8 mouse cellular contexts compared by ENCODE assay signal in genomic region chr7:95091360-95091759, GRCm38 (mm10).
DNase-seq lines count a peak whose midpoint lies in the region; ATAC-seq and TF ChIP-seq lines count a peak whose summit lies in the region.
"Had no signal": no experiment of that assay in that cellular context is flagged by ENCODE, and none has a peak within 500 bp of the region (broad histone marks: within the 10 kb centered on the region; RNA-seq: fewer than 3 reads in every experiment).

No protein-coding gene starts in this region.

- no peaks in the 10 kb centered on the region for H3K4me1 ChIP-seq in kidney, embryonic 16.5 days (ENCODE audit: insufficient read depth, low read length)
- H3K4me1 ChIP-seq: heart, embryonic 15.5 days had no signal

- no peak overlapping the region for H3K27ac ChIP-seq in kidney, embryonic 16.5 days (ENCODE audit: low read length)
- no peak overlapping the region for H3K27ac ChIP-seq in left cerebral cortex, adult 2 months
- H3K27ac ChIP-seq: heart, embryonic 15.5 days had no signal

- no peaks in the 10 kb centered on the region for H3K36me3 ChIP-seq in kidney, embryonic 16.5 days (ENCODE audit: insufficient read depth, low read length)
- H3K36me3 ChIP-seq: heart, embryonic 15.5 days had no signal

- intact Hi-C loops in left cerebral cortex, adult 2 months (cut with DNase I), result loop anchor here (2.0 kb wide), 2 partner anchors 489 to 735 kb away; no protein-coding TSS in a partner anchor

- H3K4me2 ChIP-seq in kidney, embryonic 16.5 days (replicated peaks; ENCODE audit: low read depth, low read length), result no peak overlapping the region
- H3K4me2 ChIP-seq: heart, embryonic 15.5 days had no signal

- peak; percentile 16 for DNase-seq in kidney, postnatal 10 days
- DNase-seq in MN1 (ENCODE audit: low spot score), result peak; percentile 31
- DNase-seq in adrenal gland, adult 2 months, result peak; percentile 56
- peak; percentile 18 to 19 for DNase-seq in left cerebral cortex, adult 2 months (ENCODE audit: extremely low spot score in 1 of 2, low spot score in 2 of 2)
- no peak for DNase-seq in thymus, postnatal 10 days (ENCODE audit: low spot score in 2 of 2)
- no peak for DNase-seq in ovary, postnatal 10 days (ENCODE audit: low spot score)

- H3K27me3 ChIP-seq in kidney, embryonic 16.5 days (ENCODE audit: insufficient read depth, low read length), result no peaks in the 10 kb centered on the region
- H3K27me3 ChIP-seq: heart, embryonic 15.5 days had no signal

- ATAC-seq in kidney, embryonic 16.5 days (ENCODE audit: low FRiP score, low TSS enrichment), result no peak

- H3K9me3 ChIP-seq in kidney, embryonic 16.5 days (ENCODE audit: low read length), result no peaks in the 10 kb centered on the region
- H3K9me3 ChIP-seq: heart, embryonic 15.5 days had no signal

- no peak overlapping the region for H3K9ac ChIP-seq in kidney, embryonic 16.5 days (replicated peaks; ENCODE audit: low read length)
- H3K9ac ChIP-seq: heart, embryonic 15.5 days had no signal

- no peak overlapping the region for H3K4me3 ChIP-seq in kidney, embryonic 16.5 days (ENCODE audit: low read length)
- H3K4me3 ChIP-seq in left cerebral cortex, adult 2 months, result no peak overlapping the region
- H3K4me3 ChIP-seq: heart, embryonic 15.5 days had no signal

- peak; percentile 65 for TF ChIP-seq CTCF in left cerebral cortex, adult 2 months (IDR thresholded peaks at IDR 0.05)

Comparison
In these comparisons a context has a peak if more than half of its experiments do, and no peak if none do; other contexts are left out.
1. DNase-seq: peak in kidney, postnatal 10 days (single experiment), MN1 (single experiment), adrenal gland, adult 2 months (single experiment) and left cerebral cortex, adult 2 months (2 of 2); none in thymus, postnatal 10 days (0 of 2) and ovary, postnatal 10 days (single experiment).